ENCODE assay signal across 30 mouse cellular contexts in the genomic region with DNA sequence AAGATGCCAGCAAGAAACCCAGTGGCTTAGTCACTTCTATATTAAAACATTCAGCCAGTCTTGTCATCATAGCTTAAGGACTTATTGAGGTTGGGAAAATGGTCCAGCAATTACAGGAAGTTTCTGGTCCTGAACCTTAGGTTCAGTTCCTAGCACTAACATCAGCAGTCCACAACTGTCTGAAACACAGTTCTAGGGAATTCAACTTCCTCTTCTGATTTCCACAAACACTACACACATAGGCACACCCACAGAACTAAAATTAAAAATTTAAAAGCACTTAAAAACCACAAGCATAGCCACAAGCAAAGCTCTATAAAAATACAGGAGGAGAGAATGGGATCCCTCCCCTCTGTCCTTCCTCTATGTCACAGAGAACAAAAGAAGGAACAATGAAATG. TPM values are rescaled to one million over a fixed set of nuclear protein-coding genes. Genes with fewer than 3 reads are reported as not detected.
DNase-seq lines count a peak whose midpoint lies in the region; ATAC-seq and TF ChIP-seq lines count a peak whose summit lies in the region.
"Had no signal": no experiment of that assay in that cellular context is flagged by ENCODE, and none has a peak within 500 bp of the region (broad histone marks: within the 10 kb centered on the region; RNA-seq: fewer than 3 reads in every experiment).

No protein-coding gene starts in this region.

- H3K4me2 ChIP-seq in myocyte (ENCODE audit: low read depth) = peak overlapping the region; percentile 1
- H3K4me2 ChIP-seq: embryonic facial prominence, embryonic 12.5 days; embryonic facial prominence, embryonic 15.5 days; heart, embryonic 13.5 days; hindbrain, embryonic 13.5 days had no signal

- no peak overlapping the region for H3ac ChIP-seq in myocyte (ENCODE audit: control insufficient read depth, insufficient read length)

- peak; percentile 76 for DNase-seq in heart, adult 11 months
- DNase-seq in heart, postnatal 4 days = no peak
- no peak for DNase-seq in lung, postnatal 4 days
- DNase-seq in urinary bladder, postnatal 10 days (ENCODE audit: low spot score) = no peak
- DNase-seq in layer of hippocampus, postnatal 10 days (ENCODE audit: low spot score in 2 of 2) = no peak
- DNase-seq: adrenal gland, postnatal 10 days; adrenal gland, postnatal 36 days; B cell, adult 2 months; cerebellum, adult 18-20 months; cerebellum, adult 9-10 months; cerebellum, postnatal 14 days; forebrain, postnatal 0 days; gastrocnemius, adult 2 months; gastrocnemius, postnatal 14 days; heart, adult 2 months; heart, postnatal 14 days had no signal

- TF ChIP-seq POLR2A in myocyte (IDR thresholded peaks at IDR 0.05; ENCODE audit: insufficient read length, low read depth) = no peak

- H3K27me3 ChIP-seq in myocyte (ENCODE audit: control insufficient read depth, insufficient read depth, insufficient read length) = no peaks in the 10 kb centered on the region
- H3K27me3 ChIP-seq: CH12.LX; embryonic facial prominence, embryonic 12.5 days; embryonic facial prominence, embryonic 15.5 days; heart, embryonic 13.5 days; hindbrain, embryonic 13.5 days had no signal

- H3K4me3 ChIP-seq in myocyte = no peak overlapping the region
- H3K4me3 ChIP-seq: embryonic facial prominence, embryonic 12.5 days; embryonic facial prominence, embryonic 15.5 days; gastrocnemius, adult 2 months; heart, adult 2 months; heart, embryonic 10.5 days; heart, embryonic 13.5 days; hindbrain, embryonic 10.5 days; hindbrain, embryonic 13.5 days had no signal

- no peaks in the 10 kb centered on the region for H3K36me3 ChIP-seq in myocyte (ENCODE audit: control insufficient read depth, insufficient read depth)
- H3K36me3 ChIP-seq: embryonic facial prominence, embryonic 12.5 days; G1E; hindbrain, embryonic 10.5 days had no signal

- peaks cover 93% of the 10 kb centered on the region for H3K79me2 ChIP-seq in myocyte (ENCODE audit: control insufficient read depth, insufficient read depth)

- peak; percentile 77 to 86 for ATAC-seq in hematopoietic stem cell, adult 5-6 weeks (replicated peaks in 1 of 2; ENCODE audit: insufficient read depth in 1 of 2, low FRiP score in 2 of 2, low TSS enrichment in 1 of 2, low read depth in 1 of 2, poor library complexity in 2 of 2, severe bottlenecking in 2 of 2)
- ATAC-seq: activated CD4-positive, CD25-positive, alpha-beta regulatory T cell, adult 4 months; forebrain, embryonic 14.5 days; forebrain, postnatal 0 days; hindbrain, postnatal 0 days; inflammation-experienced regulatory T-cells, adult 6 months had no signal

TF ChIP-seq in myocyte, 11 proteins besides CTCF, POLR2A, EP300 and RAD21:
- no peak for TF ChIP-seq REST (IDR thresholded peaks at IDR 0.05; ENCODE audit: insufficient read depth, insufficient read length)
- TF ChIP-seq TCF12 (IDR thresholded peaks at IDR 0.05; ENCODE audit: insufficient read depth, poor library complexity, severe bottlenecking) = no peak
- no peak for TF ChIP-seq E2F4 (IDR thresholded peaks at IDR 0.05; ENCODE audit: insufficient read depth)
- no peak for TF ChIP-seq TCF3 (IDR thresholded peaks at IDR 0.05; ENCODE audit: insufficient read length, low read depth)
- TF ChIP-seq MAX (IDR thresholded peaks at IDR 0.05; ENCODE audit: low read depth) = no peak
- no peak for TF ChIP-seq POLR2AphosphoS2 (IDR thresholded peaks at IDR 0.05; ENCODE audit: insufficient read length, low read depth)
- no peak for TF ChIP-seq MYOD1 (IDR thresholded peaks at IDR 0.05; ENCODE audit: control insufficient read depth in 1 of 3, insufficient read length in 2 of 3, low read depth in 2 of 3)
- TF ChIP-seq CEBPB (IDR thresholded peaks at IDR 0.05; ENCODE audit: insufficient read depth, poor library complexity, severe bottlenecking) = no peak
- no peak for TF ChIP-seq SRF (IDR thresholded peaks at IDR 0.05; ENCODE audit: control insufficient read depth, insufficient read length, low read depth)
- TF ChIP-seq USF1 (IDR thresholded peaks at IDR 0.05; ENCODE audit: low read depth) = no peak
- TF ChIP-seq MYOG (IDR thresholded peaks at IDR 0.05; ENCODE audit: control insufficient read depth in 1 of 3, insufficient read depth in 1 of 3, insufficient read length in 2 of 3, low read depth in 2 of 3) = no peak
TF ChIP-seq in myocyte: peak in this region for 0.

RNA-seq across cellular contexts. Expression of a gene that starts 43.4 kb away (rescaled TPM):
- total RNA-seq in heart, postnatal 4 days (2021) = 100 to 1,000 TPM; 571 to 581 TPM
- total RNA-seq in hematopoietic stem cell, adult 5-6 weeks (2017) = 173 and 207 TPM in 2 replicates
- polyA plus RNA-seq in myocyte (2012; fragmentation: generic; extraction: Trizol) = 85.4 TPM
- total RNA-seq in layer of hippocampus, postnatal 10 days (2021) = 100 to 1,000 TPM; 682 to 697 TPM
